Mouse (Mus musculus): ENCODE measurements around the gene Thbd.

The Thbd gene

DNA sequence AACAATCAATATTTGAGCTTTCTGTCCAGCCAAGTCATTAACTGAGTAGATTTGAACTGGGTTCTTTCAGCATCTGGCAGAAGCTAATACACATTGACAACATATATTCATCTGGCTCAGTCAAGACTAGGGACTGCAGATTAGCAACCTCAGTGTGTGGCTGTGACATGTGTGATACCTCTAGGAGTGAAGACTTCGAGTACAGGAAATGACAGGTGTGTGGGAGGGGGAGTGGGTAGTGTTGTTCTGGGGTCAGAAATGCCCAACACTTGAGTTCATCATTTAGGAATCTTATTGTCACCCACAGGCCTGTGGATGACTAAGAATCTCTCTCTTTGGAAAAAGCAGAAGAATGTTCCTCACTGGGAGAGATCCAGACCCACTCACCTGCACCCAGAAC is 13.1 kb upstream of the Thbd start:
- no peak for DNase-seq

DNA sequence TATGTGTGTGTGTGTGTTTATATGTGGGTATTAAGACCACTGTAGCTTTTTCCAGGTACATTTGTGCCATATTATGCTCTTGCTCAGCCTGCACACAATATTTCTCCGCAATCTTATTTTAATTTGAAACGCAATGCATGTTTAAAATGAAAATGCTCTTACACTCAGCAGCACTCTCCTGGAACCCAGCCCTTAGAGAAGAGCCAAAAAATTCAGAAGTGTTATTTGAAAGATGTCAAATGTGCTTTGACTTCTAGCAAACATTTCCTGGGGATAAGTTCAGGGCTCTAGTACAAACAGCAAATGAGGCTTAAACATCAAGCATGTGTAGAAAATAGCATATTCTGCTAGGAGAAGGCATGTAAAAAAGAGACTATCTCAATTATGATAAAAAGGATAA is 11.8 kb upstream of the Thbd start:
- no peak for DNase-seq

DNA sequence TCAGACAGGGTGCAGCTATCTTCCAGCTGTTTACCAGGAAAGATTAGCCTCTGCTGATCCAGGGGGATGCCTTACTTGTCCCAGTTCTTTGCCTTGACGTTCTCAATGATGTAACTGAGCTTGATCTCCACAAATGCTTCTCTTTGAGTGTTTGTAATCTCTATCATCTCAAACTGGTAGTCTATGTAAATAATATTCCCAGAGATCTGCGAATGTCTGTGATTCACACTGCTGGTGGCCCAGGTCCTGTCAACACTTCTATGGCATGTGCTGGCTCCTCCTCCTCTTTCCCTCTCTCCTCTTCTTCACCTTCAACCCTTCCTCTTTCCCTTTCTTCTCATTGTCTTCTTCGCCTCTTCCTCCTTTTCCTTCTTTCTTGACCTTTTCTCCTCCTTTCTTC is 11.2 kb upstream of the Thbd start:
- DNase-seq: no peak

GRCm38 (mm10) chr2:148409821-148410220 is 1.8 kb upstream of the Thbd start:
- DNase-seq: no peak

DNA sequence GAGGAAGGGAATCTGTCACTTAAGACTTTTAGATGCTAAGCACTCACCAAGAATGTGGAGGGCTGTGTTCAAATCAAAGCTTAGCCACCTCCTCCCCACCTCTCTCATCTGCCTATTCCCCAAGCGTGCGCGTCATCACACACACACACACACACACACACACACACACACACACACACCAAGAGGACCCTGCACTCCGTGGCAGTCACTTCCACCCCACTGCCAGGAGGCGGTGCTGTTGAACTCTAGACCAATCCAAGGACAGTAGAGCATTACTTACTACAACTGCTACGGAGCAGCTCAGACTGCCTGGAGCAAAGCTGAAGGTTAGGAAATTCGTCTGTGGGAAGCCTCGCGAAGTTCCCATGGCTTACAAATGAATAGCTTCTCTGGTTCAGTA is 1.2 kb upstream of the Thbd start:
- DNase-seq: peak; percentile 67 to 82

DNA sequence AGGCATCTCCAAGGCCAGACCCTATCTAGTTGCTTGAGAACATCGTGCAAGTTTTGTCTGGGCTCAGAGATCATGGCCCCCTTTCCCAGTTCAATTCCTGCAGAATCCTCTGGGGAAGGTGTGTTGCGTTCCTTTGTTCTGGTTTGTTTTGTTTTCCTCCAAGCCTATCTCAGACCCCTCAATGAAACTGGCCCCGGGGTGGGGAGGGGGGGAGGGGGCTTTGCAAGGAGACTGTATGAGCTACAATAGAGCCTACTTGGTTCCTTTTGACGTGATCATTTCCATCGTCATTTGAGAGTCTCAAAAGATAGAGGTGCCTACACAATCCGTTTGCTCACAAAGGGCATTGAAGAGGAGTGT is 753 bp upstream of the Thbd start:
- DNase-seq: no peak

GRCm38 (mm10) chr2:148406971-148407869 is 768 bp downstream of the Thbd start:
- DNase-seq: peak in 1 of 2 experiments; percentile 25

GRCm38 (mm10) chr2:148406160-148406970 is 1.6 kb downstream of the Thbd start:
- DNase-seq: peak in 1 of 2 experiments; percentile 42

GRCm38 (mm10) chr2:148404906-148405305 is 3.1 kb downstream of the Thbd start:
- DNase-seq: no peak

DNA sequence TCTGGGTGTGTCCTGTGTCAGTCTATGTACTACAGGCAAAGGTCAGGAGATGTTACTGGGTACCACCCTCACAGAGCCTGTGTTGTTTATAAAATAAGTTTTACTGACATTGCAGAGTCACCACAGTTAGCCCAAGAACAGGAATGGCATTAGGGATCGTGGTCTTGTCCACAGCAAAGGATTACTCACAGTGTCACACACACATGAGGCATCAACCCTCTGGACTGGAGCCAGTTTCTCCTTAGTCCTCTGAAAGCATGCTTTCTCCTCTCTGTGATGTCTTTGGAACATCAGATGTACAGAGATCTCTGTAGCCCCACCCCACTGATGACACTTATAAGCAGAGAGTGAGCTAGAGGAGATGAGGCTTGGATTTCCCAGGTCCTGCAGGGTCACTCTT is 5.8 kb downstream of the Thbd start:
- no peak for DNase-seq

- DNase-seq: no peak
Observed at GRCm38 (mm10) chr2:148398901-148399685, 8.9 kb downstream of the Thbd start.

- DNase-seq: peak; percentile 23 to 37
Observed at GRCm38 (mm10) chr2:148397784-148398100, 10.2 kb downstream of the Thbd start.

DNA sequence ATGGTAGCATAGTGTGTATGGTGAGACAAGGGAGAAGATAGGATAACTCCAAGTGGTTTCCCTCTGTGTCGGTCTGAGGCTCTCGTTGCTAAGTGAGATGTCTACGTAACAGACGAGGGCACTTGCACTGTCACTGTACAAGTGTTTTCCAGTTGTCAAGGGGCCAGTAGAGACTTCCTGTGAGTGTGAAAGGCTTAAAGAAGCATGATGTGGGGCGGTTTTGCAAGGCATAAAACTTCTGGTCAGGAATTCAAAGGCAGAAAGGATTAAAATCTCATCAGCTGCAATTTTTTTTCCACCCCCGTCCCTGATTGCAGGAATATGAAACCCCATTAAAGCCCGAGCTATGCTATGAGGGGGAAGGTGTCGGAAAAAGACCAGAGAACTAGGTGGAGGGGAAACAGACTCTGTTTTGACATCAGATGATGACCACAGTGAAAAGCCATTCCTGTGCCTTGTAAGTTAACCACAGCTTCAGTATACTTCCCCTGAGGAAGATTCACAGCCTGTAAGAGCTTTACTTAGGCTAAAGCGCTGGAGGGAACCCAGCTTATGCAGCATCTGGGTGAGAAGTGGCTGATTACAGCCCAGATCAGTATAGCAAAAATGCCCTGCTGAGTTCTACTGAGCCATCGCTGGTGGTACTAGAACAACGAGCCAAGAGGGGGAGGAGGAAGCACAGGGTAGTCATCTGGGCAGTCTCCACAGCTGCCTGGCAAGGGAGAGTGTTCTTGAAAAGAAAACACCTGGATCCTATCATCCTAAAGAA is 10.8 kb downstream of the Thbd start:
- DNase-seq: no peak

GRCm38 (mm10) chr2:148396209-148396608 is 11.8 kb downstream of the Thbd start:
- no peak for DNase-seq

DNA sequence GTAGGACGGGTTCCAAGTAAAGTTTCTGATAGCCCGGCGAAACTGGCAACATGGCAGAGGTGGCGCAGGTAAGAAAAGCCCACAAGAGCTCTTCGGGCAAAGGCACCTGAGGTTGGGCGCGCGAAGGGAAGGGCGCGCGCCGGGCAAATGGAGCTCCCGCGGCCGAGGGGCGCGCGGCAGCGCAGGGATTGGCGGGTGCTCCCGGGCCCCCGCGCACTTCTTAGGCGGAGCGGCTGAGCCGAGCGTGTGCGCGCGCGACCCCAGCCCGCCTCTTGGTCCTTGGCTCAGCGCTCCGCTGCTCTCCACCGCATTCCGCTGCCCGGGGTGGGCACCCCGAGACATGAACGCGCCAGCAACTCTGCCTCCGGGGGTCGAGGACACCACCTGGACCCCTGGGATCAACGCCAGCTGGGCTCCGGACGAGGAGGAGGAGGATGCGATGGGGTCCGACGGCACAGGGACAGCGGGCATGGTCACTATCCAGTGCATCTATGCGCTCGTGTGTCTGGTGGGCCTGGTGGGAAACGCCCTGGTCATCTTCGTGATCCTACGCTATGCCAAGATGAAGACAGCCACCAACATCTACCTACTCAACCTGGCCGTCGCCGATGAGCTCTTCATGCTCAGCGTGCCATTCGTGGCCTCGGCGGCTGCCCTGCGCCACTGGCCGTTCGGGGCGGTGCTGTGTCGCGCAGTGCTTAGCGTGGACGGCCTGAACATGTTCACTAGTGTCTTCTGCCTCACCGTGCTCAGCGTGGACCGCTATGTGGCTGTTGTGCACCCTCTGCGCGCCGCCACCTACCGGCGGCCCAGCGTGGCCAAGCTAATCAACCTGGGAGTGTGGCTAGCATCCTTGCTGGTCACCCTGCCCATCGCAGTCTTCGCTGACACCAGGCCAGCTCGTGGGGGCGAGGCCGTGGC is 12.6 kb downstream of the Thbd start, which contains the start of gene Sstr4:
TSS of gene Sstr4 (plus strand) at position 214 of the 921 bp plus-strand sequence.
- DNase-seq: peak in 1 of 2 experiments; percentile 15

GRCm38 (mm10) chr2:148393846-148394245 is 14.1 kb downstream of the Thbd start:
- DNase-seq: no peak

- DNase-seq: no peak
Observed at GRCm38 (mm10) chr2:148393149-148393548, 14.8 kb downstream of the Thbd start.

DNA sequence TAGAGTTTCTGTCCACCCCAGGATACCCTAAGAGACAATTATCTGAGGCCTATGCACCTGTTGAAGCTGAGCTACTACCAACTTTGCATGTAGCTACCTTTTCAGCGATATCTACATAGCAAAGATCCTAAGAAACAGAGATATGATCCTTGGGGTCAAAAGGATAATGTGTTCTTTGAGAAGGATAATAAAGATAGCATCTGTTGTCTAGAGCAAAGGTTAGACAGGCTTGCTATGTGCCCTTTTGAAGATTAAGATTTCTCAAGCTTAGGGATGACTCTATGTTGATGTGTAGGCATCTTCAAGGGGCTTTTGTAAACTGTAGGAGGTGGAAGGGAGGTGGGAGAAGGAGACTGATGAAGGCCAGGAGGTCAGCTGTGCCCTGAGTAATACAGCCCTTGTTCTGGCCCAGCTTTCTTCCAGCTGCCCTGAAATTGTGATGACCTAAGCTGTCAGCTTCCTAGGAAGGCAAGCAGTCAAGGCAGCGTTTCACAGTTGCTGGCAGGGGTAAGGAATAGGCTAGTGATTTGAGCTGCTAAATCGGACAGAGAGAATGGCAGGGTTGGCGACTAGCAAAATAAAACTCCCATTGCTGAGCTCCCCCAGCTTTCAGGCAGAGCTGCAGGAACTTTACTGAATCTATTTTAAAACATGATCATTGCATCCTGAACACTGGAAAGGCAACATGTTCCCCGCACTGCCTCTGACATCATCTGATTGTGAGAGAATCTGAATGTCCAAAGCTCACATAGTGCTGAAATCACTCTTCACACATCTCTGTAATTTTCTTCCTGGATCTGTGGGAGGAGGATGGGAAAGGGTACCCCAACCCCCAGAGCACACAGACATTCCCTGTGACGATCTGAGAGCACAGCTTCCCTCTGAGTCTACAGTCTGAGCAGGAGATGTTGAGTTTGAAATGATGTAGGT is 20.1 kb downstream of the Thbd start:
- no peak for DNase-seq

DNA sequence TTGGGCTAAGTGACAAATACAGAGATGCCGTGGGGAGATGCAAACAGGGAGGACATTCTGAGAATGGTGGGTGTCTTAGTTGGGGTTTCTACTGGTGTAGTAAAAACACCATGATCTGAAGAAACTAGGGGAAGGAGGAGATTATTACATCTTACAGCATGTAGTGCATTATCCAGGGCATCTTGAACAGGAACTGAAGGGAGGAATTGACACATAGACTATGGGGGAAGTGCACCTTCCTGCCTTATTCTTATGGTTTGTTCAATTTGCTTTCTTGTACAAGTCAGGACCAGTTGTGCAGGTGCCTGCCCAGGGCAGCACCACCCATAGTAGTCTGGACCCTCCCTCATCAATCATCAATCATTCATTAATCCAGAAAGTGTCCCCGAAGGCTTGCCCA is 21.1 kb downstream of the Thbd start:
- no peak for DNase-seq

GRCm38 (mm10) chr2:148386476-148386875 is 21.5 kb downstream of the Thbd start:
- DNase-seq: no peak

Measured in kidney, adult 8-10 months (tissue).